Mouse (Mus musculus) limb, embryonic 15.5 days (tissue): ENCODE results near the gene Sh3bp5l. TPM values are rescaled to one million over a fixed set of nuclear protein-coding genes. Genes with fewer than 3 reads are reported as not detected.
A peak's percentile ranks its signal among the peaks of the same experiment; 100 is the strongest.

ENCODE experiments used
- ATAC-seq: fragments of 200-750 bp; cut with Nextera tagmentation; 2 replicates; pipeline ENCODE4 v1.8.0; 2017; ENCODE audit warnings: low read depth, moderate TSS enrichment; ENCODE audit not compliant: insufficient number of reproducible peaks, low FRiP score, low TSS enrichment
- H3K27ac ChIP-seq: fragments of 300-500 bp; sonication (generic); 2 replicates; pipeline ENCODE4 v1.5.1; 2015; ENCODE audit warnings: moderate library complexity, mild to moderate bottlenecking, inconsistent platforms
- H3K27me3 ChIP-seq: fragments of 300-500 bp; sonication (generic); 2 replicates; pipeline ENCODE4 v1.6.1; 2015; ENCODE audit warnings: inconsistent platforms
- H3K36me3 ChIP-seq: fragments of 300-500 bp; sonication (generic); 2 replicates; pipeline ENCODE4 v1.6.1; 2015; ENCODE audit warnings: inconsistent platforms
- H3K4me1 ChIP-seq: fragments of 300-500 bp; sonication (generic); 2 replicates; pipeline ENCODE4 v1.6.1; 2015; ENCODE audit warnings: inconsistent platforms
- H3K4me2 ChIP-seq: fragments of 300-500 bp; sonication (generic); 2 replicates; pipeline ENCODE4 v1.6.1; 2015; ENCODE audit warnings: mild to moderate bottlenecking, inconsistent platforms
- H3K4me3 ChIP-seq: fragments of 300-500 bp; sonication (generic); 2 replicates; pipeline ENCODE4 v1.5.1; 2015; ENCODE audit warnings: mild to moderate bottlenecking, inconsistent platforms
- H3K9ac ChIP-seq: fragments of 300-500 bp; sonication (generic); 2 replicates; pipeline ENCODE4 v1.6.1; 2015; ENCODE audit warnings: inconsistent platforms
- H3K9me3 ChIP-seq: fragments of 300-500 bp; sonication (generic); 2 replicates; pipeline ENCODE4 v1.6.1; 2016; ENCODE audit warnings: inconsistent platforms
- WGBS: fragments of 180-500 bp; shearing (Covaris S2); methylation state at CpG from one replicate; pipeline ENCODE4 v1.1.7; 2015; 5-methylcytosine and 5-hydroxymethylcytosine counted together
- polyA plus RNA-seq: library from polyadenylated mRNA; unstranded; fragments of >200 nt; fragmentation: Nextera tagmentation; extraction: Ambion mirVana; gene quantifications from 2 replicates; pipeline ENCODE4 v1.2.1, GENCODE M21; 2015

Gene Sh3bp5l
- 36.8 and 39.9 TPM in 2 replicates for polyA plus RNA-seq

DNA sequence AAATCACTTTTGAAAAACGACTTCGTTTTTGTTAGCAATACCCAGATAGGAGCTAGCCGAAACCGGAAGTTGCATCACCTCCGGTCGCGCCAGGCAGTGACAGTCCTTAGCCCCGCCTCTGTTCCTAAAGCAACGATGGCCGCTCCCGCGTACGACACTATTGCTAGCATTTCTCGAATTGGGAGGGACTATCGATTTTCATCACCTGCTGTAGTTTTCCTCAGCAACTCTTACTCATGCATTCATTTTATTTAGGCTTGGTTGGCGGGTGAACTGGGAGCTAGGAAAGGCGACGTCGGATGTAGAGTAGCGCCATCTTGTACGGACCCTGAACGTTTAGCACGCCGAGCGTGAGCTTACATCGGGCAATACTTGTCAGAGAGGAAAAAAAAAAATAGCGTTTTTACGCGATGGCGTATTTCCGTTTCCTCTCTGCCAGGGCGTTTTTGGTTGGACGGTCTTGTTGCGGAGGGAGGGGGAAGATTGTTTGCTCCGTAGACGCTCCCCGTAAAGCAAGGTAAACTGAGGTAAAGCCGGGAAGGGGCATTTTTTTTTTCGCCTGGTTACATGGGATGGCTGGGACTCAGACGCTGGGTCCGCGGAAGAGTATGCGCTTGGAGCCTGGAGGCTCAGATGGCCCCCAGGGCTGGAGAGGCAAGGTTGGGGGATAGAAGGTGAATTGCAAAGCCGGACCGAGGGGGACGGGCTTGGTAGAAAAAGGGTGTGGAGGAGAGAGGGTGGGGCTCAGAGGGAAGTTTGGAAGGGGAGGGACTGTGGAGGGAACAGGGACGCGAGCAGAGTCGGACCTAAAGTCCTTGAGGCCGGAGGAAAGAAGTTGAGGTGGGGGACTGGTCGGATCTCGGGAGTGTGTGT lies at the start of gene Sh3bp5l, which contains the start of gene Zfp672:
Sh3bp5l (plus strand) TSS at position 449 of the 873 bp plus-strand sequence.
Zfp672 (minus strand) TSS at position 64 of the 873 bp plus-strand sequence.
- H3K27me3 ChIP-seq, result no peaks in the 10 kb centered on the region
- H3K4me2 ChIP-seq, result peak within 1 kb of the TSS; percentile 87
- peak within 1 kb of the TSS; percentile 85 for H3K9ac ChIP-seq
- peak within 1 kb of the TSS; percentile 84 for H3K4me3 ChIP-seq
- no peaks in the 10 kb centered on the region for H3K9me3 ChIP-seq
- H3K36me3 ChIP-seq, result peaks cover 34% of the 10 kb centered on the region
- ATAC-seq, result peak; percentile 91
- under 1% methylated on average over 52 of the region's 52 CpGs for WGBS
- H3K4me1 ChIP-seq, result peaks cover 25% of the 10 kb centered on the region
- peak within 1 kb of the TSS; percentile 88 for H3K27ac ChIP-seq

DNA sequence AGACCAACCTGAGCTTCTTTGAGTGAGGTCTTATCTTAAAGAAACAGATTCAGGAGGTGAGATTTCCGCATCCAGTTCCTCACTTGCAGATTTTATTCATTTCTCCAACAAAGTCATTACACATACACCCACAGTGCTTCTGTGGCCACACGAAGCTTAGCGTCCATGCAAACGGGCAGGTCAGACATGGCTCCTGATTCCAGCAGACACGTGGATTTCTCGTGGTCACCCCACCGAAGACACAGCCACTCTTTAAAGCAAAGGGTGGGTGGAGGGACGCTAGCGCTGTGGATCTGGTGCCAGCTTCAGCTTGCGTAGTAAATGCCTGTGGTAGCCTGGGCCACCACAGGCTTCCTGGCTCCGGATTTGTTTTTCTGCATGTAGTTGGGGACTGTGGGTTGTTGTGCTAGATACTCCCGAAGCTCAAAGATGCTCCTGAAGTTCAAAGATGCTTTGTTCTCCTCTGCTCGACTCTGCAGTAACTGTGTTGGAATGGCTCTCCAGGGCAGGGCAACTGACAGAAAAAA lies 48.5 kb upstream of the Sh3bp5l start:
- Histone ChIP-seq H3K27me3 (0 out of 2 replicates have a peak, but pooled peaks cover 2% of the 10 kb centered on the region), H3K9me3 (no peaks in the 10 kb centered on the region), H3K4me1 (no peaks in the 10 kb centered on the region), H3K9ac (no peak overlapping the region), H3K4me2 (no peak overlapping the region), H3K36me3 (no peaks in the 10 kb centered on the region), H3K27ac (no peak overlapping the region), H3K4me3 (no peak overlapping the region)
- no peak for ATAC-seq
- WGBS, result 81% methylated on average over 13 of the region's 13 CpGs

DNA sequence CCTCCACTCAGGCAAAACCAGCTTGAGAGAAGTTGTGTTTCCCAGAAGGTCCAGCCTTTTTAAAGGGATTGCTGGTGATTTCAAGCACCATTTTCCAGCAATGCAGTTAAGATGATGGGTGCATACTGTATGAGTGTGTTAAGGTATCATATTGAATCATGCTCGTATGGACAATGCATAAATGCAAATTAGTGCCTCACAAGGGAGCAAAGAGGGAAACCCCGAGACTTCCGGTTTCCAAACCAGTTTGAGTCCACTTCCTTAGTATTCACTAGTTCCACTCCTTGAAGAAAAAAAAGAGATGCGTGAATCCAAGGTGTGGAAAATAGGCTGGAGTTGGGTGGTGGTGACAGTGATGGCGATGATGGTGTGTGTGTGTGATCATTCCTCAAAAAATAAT lies 48.0 kb upstream of the Sh3bp5l start:
- 0 out of 2 replicates have a peak, but pooled peaks cover 2% of the 10 kb centered on the region for H3K27me3 ChIP-seq
- no peaks in the 10 kb centered on the region for H3K36me3 ChIP-seq
- H3K4me2 ChIP-seq, result no peak overlapping the region
- no peaks in the 10 kb centered on the region for H3K9me3 ChIP-seq
- H3K27ac ChIP-seq, result no peak overlapping the region
- WGBS, result 72% methylated on average over 5 of the region's 5 CpGs
- no peak for ATAC-seq
- H3K4me1 ChIP-seq, result no peaks in the 10 kb centered on the region
- no peak overlapping the region for H3K4me3 ChIP-seq
- H3K9ac ChIP-seq, result no peak overlapping the region

DNA sequence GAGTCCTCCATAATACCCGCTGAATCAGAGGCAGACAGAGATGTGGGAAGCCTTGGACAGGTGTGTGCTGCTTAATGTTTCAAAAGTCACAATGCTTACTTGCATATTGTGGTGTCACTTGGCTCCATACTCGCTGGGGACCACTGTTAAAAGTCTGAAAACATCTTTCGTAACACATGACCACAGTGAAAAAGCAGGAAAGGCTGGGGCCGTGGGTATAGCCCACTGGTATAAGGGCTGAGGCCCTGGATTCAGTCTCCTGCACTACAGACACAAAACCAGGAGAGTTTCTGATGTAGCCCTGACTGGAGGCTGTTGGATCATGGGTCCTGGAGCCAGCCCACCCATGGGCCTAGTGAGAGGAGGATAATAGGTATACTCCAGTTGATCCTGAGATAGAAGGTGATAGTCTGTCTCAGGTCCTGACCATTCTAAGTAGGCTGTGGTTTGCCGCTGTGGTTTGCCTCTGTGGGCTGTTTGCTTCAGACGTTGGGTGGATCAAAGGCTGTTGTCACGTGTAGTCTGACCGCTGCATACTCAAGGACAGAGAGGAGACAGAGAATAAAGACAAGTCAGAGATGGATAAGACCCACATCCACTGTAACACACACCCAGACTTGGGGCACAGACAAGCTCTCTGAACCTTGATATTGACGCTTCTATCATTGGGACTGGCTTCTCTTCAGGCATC lies 40.4 kb upstream of the Sh3bp5l start:
- H3K27me3 ChIP-seq, result 0 out of 2 replicates have a peak, but pooled peaks cover 2% of the 10 kb centered on the region
- no peaks in the 10 kb centered on the region for H3K4me1 ChIP-seq
- no peak overlapping the region for H3K9ac ChIP-seq
- H3K36me3 ChIP-seq, result no peaks in the 10 kb centered on the region
- H3K4me3 ChIP-seq, result no peak overlapping the region
- H3K27ac ChIP-seq, result no peak overlapping the region
- no peak overlapping the region for H3K4me2 ChIP-seq
- ATAC-seq, result no peak
- H3K9me3 ChIP-seq, result no peaks in the 10 kb centered on the region
- WGBS, result 76% methylated on average over 9 of the region's 9 CpGs

DNA sequence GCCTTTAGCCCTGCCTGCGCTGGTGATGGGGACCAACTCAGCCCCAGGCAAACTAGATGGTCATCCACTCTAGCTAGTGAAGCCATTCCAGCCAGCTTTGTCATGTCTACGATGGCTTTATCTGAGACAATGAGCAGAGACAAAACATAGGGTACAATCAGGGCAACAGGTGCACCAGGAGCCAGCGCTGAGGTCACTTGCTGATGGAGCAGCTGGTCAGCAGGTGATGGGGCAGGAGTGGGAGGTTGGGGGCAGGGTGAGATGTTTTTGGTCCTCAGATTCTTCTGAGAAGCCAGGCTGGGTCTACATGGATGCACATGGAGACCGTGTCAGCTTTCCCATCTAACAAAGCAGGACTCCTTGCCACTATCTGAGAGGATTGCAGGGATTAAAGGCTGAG lies 39.7 kb upstream of the Sh3bp5l start:
- Histone ChIP-seq H3K27me3 (0 out of 2 replicates have a peak, but pooled peaks cover 2% of the 10 kb centered on the region), H3K27ac (no peak overlapping the region), H3K4me1 (no peaks in the 10 kb centered on the region), H3K9ac (no peak overlapping the region), H3K4me3 (no peak overlapping the region), H3K4me2 (no peak overlapping the region), H3K36me3 (no peaks in the 10 kb centered on the region), H3K9me3 (no peaks in the 10 kb centered on the region)
- ATAC-seq, result no peak
- WGBS, result 84% methylated on average over 4 of the region's 4 CpGs

DNA sequence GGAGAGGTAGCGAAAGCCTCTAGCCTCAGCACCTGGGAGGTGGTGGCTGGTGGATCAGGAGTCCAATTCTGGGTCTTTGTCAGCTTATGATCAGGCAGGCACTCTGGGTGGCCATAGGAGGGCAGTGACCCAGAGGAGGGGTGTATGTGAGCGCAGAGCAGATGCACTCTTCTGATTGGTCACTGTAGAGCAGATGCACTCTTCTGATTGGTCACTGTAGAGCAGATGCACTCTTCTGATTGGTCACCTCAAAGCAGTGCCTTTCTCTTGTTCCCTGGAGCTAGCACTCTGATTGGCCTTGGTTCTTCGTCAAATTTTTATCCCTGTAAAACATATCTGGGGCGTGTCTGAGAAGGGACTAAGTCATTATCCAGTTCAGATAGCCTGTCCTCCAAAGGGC lies 37.7 kb upstream of the Sh3bp5l start:
- no peaks in the 10 kb centered on the region for H3K9me3 ChIP-seq
- 49% methylated on average over 4 of the region's 4 CpGs for WGBS
- no peak overlapping the region for H3K4me2 ChIP-seq
- H3K36me3 ChIP-seq, result no peaks in the 10 kb centered on the region
- H3K27me3 ChIP-seq, result no peaks in the 10 kb centered on the region
- no peak for ATAC-seq
- no peak overlapping the region for H3K4me3 ChIP-seq
- no peak overlapping the region for H3K27ac ChIP-seq
- no peak overlapping the region for H3K9ac ChIP-seq
- no peaks in the 10 kb centered on the region for H3K4me1 ChIP-seq

DNA sequence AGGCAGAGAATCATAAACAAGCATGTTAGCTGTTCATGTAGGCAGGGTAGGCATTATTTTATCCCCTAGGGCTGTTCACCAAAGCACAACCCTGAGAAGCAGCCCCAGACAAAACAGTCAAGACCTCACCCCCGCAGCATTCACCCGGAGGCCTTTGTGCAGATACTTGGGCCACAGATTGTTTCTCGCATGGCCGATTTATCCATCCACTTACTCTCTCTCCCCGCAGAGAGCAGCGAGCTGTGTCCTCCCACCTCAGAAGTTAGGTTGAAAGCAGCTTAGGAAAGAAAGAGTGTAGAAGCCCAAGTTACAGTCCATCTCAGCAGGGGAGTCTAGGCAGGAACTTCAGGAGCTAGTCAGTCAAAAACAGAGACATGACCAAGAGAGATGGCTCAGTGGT lies 33.1 kb upstream of the Sh3bp5l start:
- Histone ChIP-seq H3K4me3 (no peak overlapping the region), H3K27ac (no peak overlapping the region), H3K27me3 (no peaks in the 10 kb centered on the region), H3K9ac (no peak overlapping the region), H3K36me3 (no peaks in the 10 kb centered on the region), H3K4me2 (no peak overlapping the region), H3K4me1 (0 out of 2 replicates have a peak, but pooled peaks cover 4% of the 10 kb centered on the region), H3K9me3 (no peaks in the 10 kb centered on the region)
- 85% methylated on average over 6 of the region's 6 CpGs for WGBS
- no peak for ATAC-seq

DNA sequence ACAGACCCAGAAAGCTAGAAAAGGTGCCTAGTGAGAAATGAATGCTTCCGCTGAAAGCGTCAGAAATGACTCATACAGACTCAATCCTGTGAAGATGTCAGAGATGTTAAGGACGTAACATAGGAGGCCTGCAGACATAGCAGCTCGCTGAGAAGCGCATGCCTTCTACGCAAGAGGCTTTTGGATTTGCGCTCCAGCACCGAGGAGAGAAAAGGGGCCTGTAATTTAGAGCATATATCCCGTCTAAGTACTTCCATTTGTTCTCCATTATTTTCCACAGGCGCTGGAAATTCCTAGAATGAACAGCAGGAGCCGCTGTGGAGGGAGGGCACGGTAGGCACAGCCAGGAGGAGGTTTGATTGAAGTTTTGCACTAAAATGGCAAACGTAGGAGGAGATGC lies 29.5 kb upstream of the Sh3bp5l start:
- peak overlapping the region; percentile 53 for H3K4me2 ChIP-seq
- 11% methylated on average over 13 of the region's 13 CpGs for WGBS
- peak overlapping the region; percentile 67; the same call in 1 of the 2 replicates for H3K27ac ChIP-seq
- ATAC-seq, result no peak
- no peak overlapping the region for H3K9ac ChIP-seq
- peaks cover 9% of the 10 kb centered on the region; the same call in 1 of the 2 replicates for H3K4me1 ChIP-seq
- no peaks in the 10 kb centered on the region for H3K27me3 ChIP-seq
- peak overlapping the region; percentile 54 for H3K4me3 ChIP-seq
- no peaks in the 10 kb centered on the region for H3K36me3 ChIP-seq
- H3K9me3 ChIP-seq, result no peaks in the 10 kb centered on the region

DNA sequence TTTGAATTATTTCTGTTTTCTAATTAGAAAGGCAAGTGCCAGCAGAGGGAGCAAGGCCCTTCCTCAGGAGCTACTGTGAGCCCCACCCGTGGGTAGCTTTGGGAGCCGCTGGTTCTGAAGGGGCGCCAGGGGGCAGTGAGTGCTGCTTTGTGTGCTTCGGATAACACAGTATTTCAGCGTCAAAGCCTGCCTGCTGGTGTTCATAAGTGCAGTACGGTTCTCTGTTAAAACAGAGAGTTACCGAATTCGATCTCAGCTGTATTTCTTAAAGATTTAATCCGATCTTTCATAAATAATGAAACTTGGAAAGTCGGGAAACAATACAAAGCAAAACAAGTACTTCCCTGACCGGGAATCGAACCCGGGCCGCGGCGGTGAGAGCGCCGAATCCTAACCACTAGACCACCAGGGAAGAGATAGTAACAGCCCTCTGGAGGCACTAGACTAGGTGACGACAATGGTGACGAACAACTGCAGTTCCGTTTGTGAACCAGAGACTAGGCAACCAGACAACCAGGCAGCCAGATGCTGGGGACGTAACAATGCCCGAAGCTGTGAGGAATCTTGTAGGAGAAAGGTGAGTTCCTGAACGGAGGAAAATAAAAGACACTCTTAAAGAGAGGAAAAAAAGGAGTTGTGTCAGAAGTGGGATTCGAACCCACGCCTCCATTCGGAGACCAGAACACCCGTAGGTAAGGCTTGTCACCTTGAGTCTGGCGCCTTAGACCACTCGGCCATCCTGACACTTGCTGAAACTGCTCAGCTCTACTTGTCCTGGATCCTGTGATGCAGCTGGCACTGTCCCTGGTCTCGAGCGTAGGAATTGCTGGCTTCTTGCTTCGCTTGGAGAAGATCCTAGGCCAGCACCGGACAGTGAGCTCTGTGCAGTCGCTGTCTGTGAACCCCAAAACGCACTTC lies 28.4 kb upstream of the Sh3bp5l start:
- Histone ChIP-seq H3K4me1 (peaks cover 13% of the 10 kb centered on the region), H3K36me3 (no peaks in the 10 kb centered on the region), H3K9ac (peak overlapping the region; percentile 41), H3K9me3 (no peaks in the 10 kb centered on the region), H3K4me2 (peak overlapping the region; percentile 53), H3K27ac (peak overlapping the region; percentile 93), H3K4me3 (peak overlapping the region; percentile 54), H3K27me3 (no peaks in the 10 kb centered on the region)
- under 1% methylated on average over 36 of the region's 36 CpGs for WGBS
- ATAC-seq, result peak; percentile 91

DNA sequence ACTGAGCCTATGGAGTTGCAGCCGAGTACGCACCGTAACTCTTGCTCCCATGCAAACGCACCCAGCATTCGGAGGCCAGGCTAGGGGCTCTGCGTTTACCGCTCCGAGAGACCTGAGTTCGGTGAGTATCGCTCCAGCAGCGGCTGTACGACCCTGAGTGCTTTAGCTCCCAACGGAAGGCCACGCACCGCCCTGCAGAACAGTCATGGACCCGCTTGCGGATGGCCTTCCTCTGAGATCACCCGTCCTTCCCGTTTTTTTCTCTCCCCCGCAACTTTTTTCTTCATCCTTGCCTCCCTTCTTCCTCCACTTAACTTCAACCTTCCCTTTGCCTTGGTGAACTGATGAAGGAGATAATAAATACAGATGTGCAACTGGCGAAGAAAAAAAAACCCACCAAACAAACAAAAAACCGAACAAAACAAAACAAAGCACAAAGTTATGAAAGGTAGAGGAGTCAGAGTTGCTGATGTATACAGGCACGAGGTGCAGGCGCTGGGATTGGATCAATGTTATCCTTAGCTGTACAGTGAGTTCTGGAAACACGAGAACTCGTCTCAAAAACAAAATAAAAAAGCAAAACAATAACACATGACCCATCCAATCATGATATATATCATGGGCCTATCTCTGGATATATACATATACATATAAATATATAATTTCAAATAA lies 27.6 kb upstream of the Sh3bp5l start:
- Histone ChIP-seq H3K4me2 (peak overlapping the region; percentile 53), H3K4me1 (peaks cover 21% of the 10 kb centered on the region), H3K9ac (peak overlapping the region; percentile 41), H3K9me3 (no peaks in the 10 kb centered on the region), H3K36me3 (no peaks in the 10 kb centered on the region), H3K27me3 (no peaks in the 10 kb centered on the region), H3K4me3 (peak overlapping the region; percentile 54), H3K27ac (peak overlapping the region; percentile 93)
- 1% methylated on average over 26 of the region's 26 CpGs for WGBS
- ATAC-seq, result peak; percentile 52
